Mouse (Mus musculus): ENCODE data around the gene Dhx9. TPM values are rescaled to one million over a fixed set of nuclear protein-coding genes. Genes with fewer than 3 reads are reported as not detected.
"Not testable (repeated sequence)": the region's sequence is repeated elsewhere in the genome, so short reads cannot be mapped to it uniquely, and the experiment has no call there.

The Dhx9 gene
- total RNA-seq (2021) = 100 to 1,000 TPM; 117 to 119 TPM
- long read RNA-seq, experiment 1, full-length matches to known transcripts = 2 of 7 reads
- long read RNA-seq, experiment 1, partial matches to known transcripts = 4 of 7 reads
- long read RNA-seq, experiment 1, other reads (novel, unspliced or antisense) = 1 of 7 reads
- long read RNA-seq, experiment 2, partial matches to known transcripts = 4 of 4 reads
- long read RNA-seq, experiment 2, other reads (novel, unspliced or antisense) = 0 of 4 reads

DNA sequence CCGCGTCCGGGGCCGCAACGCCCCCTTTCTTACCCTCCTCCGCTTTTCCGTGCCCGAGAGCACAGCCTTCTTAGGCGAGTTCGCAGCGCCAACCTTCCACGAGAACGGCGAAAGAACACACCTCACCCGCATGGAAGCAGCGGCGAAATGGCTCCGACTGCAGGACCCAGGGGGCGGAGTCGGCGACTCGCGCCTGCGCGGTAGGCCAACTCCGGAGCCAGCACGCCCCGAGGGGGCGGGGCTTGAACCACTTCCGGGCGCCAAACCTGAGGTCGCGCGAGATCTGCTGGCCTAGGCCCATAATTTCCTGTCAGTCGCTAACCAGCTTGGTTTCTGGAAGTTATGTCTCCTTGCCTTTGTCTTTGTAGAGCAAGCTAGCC, at the start of gene Dhx9:
Dhx9 (minus strand) TSS at position 161 of the 380 bp plus-strand sequence.
- peak; percentile 99 to 100 for DNase-seq

DNA sequence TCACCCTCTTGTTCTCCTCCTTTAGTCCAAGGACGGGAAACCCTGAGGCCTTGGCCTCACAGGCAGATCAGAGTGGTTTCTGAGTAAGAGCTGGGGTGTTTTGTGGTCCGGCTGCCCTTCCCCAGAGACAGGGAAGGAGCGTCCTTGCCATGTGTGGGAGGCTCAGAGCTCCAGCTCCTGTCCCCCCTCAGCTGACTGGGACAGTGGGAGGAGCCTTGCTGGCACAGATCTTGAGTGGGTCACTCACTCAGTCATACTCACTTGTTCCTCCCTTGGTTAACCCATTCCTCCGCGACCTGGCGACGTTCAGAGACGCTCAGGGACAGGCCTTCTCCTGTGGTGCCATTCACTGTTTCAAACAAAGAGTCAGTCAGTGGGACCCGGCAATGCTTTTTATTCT, 48.2 kb upstream of the Dhx9 start:
- peak; percentile 88 for DNase-seq

DNA sequence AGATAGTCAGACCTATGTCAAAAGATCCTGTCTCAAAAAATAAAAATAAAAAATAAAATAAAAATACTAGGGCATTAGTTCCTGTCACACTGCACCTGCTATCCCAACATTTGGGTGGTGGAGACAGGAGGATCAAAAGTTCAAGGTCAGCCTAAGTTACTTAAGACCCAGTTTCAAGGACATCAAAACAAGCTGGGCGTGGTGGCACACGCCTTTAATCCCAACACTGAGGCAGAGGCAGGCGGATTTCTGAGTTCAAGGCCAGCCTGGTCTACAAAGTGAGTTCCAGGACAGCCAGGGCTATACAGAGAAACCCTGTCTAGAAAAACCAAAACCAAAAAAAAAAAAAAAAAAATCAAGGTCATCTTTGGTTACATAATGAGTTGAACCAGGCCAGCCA, 45.4 kb upstream of the Dhx9 start:
- not testable (repeated sequence) for DNase-seq

DNA sequence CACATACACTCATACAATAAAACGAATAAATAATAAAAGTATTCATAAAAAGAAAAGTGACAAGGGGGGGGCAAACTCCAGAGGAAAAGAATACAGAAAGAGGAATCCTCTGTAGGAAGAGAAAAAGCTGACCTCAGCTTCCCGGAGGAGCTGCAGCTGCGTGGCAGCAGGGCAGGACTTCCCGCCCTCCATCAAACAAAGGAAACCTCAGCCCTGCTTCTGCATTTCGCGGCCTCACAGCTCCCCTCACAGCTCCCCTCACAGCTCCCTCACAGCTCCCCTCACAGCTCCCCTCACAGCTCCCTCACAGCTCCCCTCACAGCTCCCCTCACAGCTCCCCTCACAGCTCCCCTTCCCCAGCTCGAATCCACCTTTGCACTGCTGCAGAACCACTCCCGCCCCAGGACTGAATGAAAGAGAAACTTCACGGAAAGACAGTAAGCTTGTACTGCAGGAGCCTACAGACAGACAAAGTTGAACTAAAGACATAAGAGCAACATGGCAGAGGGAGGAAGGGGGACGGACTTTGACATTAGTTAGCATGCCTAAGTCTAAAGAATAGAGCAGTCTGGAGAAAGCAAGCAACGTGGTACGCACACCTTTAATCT, 44.9 kb upstream of the Dhx9 start:
- DNase-seq = peak in 1 of 2 experiments; percentile 30

DNA sequence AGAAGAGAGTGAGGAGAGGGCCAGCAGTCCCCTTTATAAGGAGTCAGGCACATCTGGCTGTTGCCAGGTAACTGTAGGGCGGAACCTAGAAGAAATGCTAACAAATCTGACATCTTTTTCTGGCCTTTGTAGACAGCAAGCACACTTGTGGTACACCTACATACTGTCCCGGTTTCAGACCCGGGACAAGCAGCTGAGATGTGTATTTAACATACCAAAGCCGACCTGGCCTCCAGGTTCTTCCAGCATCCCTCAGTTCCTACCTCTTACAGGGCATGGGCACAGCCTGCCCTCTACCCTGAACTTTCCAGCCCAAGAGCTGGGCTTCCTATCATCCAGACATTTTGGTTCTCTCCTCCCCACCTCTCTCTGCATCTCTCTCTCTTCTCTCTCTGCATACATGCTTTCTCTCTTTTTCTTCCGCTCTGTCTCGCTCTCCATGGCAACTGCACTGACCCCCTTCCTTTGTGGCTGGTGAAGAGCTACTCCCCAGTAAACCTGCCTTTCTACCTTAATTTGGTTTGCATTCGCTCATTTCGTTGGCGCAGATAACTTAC, 44.3 kb upstream of the Dhx9 start:
- DNase-seq = no peak

DNA sequence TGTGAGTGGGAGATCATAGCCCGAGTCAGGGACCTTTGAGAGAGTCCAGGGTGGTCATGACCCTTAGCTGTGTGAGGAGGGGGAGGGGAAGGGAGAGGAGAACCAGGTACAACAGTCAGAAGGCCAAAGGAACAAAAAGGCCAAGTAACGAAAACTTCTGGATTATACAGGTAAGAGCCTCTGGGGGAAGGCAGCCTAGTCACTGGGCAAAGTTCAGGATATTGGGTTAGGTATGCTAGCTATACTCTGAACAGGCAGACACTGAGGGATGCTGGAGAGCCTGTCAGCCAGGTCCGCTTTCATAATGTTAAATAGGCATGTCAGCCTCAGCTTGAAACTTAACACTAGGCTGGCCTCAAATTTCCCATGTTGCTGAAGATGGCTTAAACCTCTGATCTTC, 34.7 kb upstream of the Dhx9 start:
- DNase-seq = no peak

DNA sequence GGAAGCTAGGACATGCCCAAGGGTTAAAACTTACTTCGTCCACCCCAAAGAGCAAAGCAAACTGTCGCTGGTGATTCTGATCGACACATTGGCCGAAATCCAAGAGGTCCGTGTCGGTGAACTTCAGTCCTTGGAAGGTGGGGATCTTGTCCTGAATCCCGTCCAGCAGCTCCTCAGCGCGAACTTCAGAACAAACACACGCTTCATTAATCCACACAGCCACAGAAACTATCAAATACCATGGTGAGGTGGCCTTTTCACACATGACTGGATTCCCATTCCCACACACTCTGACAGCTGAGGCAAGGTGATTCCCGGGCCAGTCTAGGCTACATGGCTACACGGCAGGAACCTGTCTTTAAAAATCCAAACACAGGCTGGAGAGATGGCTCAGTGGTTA, 27.9 kb upstream of the Dhx9 start:
- DNase-seq = no peak

DNA sequence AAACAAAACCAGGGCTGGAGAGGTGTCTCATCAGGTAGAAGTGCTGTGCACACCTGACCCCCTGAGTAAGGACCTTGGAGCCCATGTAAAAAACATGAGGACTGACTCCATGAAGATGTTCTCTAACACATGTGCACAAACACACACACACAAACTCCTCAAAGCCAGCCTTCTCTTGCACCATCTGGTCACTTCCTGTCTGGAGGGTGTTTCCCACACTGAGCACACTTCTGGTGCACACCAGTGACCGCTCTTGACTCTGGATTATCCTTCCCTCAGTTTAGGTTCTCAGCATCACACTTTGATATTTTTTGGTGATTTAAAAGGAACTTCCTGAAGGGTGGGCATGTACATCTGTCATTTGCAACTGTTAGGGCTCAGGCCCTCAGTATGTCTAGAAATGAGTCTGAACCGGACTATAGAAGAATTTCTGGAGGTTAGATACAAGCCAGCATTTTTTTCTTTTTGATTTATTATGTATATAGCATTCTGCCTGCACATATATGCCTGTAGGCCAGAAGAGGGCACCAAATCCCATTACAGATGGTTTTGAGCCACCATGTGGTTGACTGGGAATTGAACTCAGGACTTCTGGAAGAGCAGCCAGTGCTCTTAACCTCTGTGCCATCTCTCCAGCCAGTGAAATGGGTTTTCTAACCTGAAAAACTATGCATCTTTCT, 23.0 kb upstream of the Dhx9 start:
- no peak for DNase-seq

DNA sequence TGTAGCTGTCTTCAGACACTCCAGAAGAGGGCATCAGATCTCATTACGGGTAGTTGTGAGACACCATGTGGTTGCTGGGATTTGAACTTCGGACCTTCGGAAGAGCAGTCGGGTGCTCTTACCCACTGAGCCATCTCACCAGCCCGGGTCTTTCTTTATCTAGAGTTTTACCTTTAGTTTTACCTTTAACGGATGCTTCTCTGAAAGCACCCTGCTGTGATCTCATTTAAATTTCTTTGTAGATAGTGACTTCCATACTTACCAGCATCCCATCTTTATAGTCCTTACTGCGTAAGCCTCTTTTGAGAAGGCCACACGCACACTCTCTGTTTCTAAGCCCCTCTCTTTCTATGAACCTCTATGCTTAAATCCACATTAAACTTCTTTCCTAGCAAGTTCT, 22.1 kb upstream of the Dhx9 start:
- not testable (repeated sequence) for DNase-seq

DNA sequence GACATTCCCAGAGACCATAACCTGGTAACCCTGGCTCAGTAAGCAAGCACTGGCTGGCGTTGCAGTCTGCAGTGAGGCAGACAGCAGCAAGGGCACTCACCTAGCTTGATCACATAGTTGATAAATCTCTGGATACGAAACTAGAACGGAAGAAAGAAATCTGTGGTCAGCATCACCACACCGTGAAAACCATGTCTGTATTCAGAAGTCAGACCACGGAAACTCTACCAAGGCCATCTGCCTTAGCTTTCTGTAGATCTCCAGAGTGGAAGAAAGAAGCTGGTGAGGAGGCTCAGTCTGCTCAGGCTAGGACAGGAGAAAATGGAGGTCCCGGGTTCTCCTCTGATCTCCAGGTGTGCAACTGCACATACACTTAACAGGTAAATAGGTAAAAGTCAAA, 21.6 kb upstream of the Dhx9 start:
- no peak for DNase-seq

DNA sequence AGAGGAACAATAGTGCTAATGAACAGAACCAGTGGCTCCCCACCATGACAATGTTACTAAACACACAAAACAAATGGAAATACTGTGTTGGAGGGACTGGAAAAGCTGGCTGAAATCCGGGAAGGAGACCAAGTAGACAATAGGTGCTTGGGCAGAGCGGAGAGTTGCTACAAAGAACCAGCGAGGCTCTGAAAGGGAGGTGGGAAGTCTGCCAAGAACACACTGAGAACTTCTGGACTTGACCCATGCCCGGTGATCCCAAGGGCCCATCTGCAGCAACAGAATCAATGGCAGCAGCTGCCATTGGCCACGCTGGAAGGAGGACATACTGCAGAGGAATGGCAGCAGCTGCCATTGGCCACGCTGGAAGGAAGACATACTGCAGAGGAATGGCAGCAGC, 18.8 kb upstream of the Dhx9 start:
- DNase-seq = peak; percentile 38 to 73

DNA sequence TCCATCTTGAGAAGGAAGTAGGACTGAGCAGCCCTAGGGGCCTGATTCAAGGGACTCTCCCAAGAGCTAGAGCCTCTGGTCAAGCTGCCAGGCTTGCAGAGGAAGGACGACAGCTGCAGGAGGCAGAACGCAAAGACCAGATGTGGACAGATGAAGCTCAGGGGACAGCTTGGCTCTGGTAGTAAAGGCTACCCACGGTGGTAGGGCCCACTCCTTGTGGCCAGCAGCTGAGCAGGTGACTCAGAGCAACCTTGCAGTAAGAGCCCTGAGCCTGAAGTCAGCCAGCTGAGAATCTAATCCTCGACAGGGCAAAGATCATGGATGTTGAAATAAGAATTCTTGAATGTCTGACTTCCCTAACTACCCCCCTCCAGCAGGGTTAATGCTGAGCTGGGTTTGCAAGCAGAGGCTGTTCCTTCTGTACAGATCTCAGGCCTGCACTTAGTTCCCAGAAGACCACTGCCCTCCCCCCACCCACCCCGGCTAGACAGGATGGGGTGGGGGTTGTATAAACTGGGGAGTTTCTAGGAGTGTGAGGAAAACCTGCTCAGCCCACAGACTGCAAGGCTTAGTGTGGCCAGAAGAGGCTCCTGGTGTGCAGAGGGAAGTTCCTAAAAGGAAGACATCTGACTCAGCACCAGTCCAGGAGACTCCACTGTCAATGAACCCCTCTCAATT, 14.3 kb upstream of the Dhx9 start:
- DNase-seq = peak; percentile 33 to 35

DNA sequence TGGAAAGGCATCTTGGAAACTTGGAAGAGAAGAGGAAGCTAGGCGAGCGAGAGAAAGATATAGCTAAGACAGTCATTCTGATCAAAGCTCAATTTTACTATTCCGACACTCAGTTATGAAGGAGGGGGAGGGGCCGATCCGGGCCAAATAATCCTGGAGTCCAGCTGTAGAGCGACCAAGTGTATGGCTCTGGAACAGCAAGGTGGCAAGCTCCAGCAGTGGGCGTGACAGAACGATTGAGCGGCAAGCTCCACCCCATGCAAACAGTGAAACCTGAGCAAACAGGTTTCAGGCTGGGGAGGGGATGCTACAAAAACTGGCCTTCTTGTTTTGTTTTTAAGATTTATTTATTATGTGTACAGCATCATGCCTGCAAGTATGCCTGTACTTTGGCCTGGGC, 12.6 kb upstream of the Dhx9 start:
- DNase-seq = no peak

DNA sequence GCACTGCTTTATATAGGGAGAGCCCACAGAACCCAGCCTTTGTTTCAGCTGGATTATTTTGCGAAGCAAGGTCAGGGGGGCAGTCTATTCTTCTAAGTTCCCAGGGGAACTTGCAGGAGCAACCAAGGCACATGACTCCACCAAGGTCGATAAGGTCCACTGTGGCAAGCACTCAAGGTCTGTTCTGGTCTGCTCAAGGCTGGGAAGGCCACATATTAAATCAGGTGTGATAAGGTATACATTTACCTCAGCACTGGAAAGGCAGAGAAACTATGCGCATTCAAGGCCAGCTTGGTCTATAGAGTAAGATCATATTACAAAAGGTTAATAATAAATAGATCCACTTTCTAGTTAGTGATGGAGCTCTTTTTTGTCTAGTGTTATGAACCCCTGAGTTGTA, 8.6 kb upstream of the Dhx9 start:
- DNase-seq = no peak

DNA sequence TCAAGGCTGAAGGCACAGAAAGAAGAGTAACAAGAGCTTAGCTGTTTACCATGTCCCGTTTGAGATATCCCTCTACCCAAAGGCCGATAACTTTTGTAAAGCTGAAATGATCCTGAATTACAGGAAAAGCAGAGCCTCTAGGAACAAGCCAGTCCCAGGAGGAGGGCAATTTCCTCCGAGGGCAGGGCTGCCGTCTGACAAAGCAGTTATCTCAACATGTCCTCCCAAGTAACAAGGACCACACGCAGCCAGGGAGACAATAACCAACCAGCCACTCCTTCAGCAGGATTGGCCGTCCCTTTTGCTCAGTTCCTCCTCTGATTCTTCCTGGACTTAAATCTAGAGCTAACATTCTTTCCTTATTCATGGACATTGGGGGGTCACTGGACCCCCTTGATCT, 6.5 kb upstream of the Dhx9 start:
- no peak for DNase-seq

DNA sequence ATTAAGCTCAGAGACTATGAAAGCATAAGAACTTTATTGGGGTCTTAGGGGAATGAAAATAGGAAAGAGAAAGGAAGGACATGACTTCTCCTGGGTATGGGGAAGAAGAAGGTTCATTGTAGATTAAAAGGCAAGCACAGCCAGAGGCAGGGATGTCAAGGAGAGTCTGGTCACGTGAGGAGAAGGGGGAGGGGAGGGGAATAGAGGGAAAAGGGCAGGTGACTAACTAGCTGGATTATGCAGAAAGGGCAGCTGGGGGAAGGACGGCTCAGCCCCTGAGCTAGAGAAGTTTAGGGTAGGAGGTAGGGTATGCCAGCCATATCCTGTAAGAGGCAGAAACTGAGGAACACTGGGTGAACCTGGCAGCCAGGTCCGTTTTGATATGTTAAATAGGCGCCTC, 5.9 kb upstream of the Dhx9 start:
- DNase-seq = peak; percentile 67 to 70

DNA sequence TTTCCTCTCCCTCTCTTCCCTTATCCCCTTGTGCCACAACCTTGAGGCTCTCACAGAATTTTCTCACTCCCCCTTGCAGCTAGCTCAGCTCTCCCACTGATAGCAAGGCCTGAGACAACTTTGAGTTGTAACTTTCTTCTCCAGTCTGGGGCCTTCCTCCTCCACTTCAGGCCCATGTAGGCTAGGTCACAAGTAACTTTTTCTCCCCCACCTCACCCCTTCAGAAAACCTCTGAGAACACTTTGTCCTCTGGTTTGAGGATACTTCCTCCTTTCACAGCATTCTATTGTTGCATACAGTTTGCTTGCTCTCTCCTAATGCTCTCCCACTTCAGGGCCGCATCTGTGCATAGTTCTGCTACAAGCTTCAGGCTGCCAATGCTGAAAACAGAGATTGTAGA, 4.4 kb upstream of the Dhx9 start:
- DNase-seq = no peak

DNA sequence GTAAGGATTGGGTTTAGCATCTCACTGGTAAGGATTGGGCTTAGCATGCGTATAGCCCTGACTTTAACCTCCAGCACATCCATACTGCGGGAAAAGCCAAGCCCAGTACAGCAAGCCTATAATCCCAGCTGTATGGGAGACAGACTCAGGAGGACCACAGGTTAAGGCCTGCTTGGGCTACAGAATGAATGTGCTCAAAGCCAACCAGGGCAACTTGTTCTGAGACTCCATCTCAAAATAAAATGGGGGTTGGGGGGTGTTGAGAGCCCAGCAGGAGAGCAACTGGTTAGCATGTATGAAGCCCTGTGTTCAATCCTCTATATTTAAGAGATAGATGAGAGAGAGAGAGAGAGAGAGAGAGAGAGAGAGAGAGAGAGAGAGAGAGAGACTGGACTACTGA, 3.9 kb upstream of the Dhx9 start:
- no peak for DNase-seq

DNA sequence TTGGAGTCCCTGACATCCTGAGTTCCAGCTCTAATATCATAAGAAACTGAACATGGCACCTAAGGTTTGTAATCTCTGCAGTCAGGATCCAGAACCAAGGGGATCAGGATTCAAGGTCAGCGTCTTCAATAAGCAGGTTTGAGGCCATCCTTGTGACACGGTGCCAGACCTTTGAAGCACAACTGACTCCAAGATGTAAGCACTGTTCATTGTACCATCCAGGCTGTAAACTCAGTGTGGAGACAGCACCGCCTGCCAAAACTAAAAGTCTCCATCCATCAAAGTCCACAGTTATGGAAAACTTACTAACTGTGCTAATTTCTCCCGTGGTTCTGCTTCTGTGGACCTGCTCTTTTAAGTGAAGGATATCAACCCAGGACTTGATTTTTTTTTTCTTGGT, 2.5 kb upstream of the Dhx9 start:
- DNase-seq = peak; percentile 22 to 30

DNA sequence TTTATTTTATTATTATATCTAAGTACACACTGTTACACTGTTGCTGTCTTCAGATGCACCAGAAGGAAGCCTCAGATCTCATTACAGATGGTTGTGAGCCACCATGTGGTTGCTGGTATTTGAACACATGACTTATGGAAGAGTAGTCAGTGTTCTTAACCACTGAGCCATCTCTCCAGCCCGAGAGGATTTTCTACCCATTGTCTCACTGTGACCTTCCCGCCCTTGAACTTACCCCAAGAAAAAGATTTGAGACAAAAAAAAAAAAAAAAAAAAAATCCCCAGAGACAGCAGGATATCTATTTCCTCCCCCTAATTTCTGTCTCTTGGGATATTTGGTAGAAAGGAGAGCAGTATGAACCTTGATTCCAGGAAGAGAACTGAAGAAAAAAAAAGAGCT, 2.1 kb upstream of the Dhx9 start:
- no peak for DNase-seq

DNA sequence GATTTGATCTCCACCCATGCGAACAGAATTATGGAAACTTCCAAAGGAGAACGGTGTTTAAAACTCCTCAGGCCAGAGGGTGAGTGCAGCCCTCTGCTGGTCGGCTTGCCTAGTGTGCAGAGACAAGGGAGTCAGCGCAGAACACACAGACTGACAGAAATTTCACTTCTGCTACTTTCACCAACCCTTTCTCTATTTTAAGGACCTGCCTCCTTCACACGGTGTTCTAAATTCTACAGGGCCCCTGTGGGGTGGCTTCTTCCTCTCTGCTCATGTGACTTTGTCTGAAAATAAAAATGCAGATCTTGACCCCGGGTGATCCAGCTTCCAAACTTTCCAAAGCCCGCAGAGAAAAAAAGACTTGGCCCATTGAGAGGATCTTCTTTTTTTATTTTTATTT, 1.7 kb upstream of the Dhx9 start:
- no peak for DNase-seq

DNA sequence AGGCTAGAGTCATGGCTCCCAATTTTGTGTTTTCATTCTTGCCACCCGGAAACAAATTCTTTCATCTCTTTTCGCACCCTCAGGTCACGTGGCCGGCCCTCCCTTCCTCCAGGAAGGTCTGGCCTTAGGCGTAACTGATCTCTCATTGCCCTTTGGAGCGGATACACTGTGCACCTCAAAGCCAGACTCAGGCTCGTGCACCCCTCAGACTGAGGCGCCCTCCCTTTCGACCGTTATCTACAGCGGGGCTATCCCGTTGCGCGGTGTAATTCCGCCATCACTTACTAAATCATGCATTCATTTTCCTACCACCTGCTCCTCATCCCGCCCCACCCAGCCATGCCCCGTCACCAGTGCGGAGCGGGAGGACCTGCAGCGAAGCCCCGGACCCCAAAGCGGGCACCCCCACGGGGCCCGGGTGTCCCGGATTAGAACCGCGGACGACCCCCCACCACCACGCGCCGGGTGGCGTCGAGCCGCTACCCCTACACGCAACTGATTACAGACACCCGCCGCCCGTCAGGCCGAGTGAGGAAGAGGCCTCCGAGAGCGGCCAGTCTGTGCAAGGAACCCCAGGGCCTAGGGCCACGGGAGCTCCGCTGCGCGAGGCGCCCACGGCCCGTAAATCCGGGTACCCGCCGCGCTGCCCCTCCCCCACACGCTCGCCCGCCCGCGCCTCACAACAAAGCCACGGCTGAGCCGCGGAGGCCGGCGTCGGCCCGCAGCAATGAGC, 527 bp downstream of the Dhx9 start:
- DNase-seq = peak; percentile 67 to 72

Measured in adrenal gland, postnatal 36 days (tissue).